Mouse (Mus musculus): ENCODE measurements around the gene Gucy1b1.

GRCm38 (mm10) chr3:82051468-82051867 lies 23.0 kb downstream of the Gucy1b1 start:
- TF ChIP-seq CTCF (IDR thresholded peaks at IDR 0.05; ENCODE audit: low read depth, low read length) (no peak), EP300 (IDR thresholded peaks at IDR 0.05; ENCODE audit: insufficient read depth, low read depth, low read length) (no peak)

Data from ES-Bruce4 (cell line).